Mouse (Mus musculus) hindbrain, embryonic 16.5 days (tissue): ENCODE measurements around the gene Il17a. TPM values are rescaled to one million over a fixed set of nuclear protein-coding genes. Genes with fewer than 3 reads are reported as not detected.

Experiments
- ATAC-seq: fragments of 200-750 bp; cut with Nextera tagmentation; 2 replicates; pipeline ENCODE4 v1.8.0; 2017; ENCODE audit warnings: moderate TSS enrichment, moderate library complexity
- H3K27ac ChIP-seq: fragments of 300-500 bp; sonication (generic); 2 replicates; pipeline ENCODE4 v1.5.1; 2014; ENCODE audit warnings: low read depth, mild to moderate bottlenecking, control low read depth, low read length, moderate library complexity
- H3K27me3 ChIP-seq: fragments of 300-500 bp; sonication (generic); replicated peaks from 2 replicates; pipeline ENCODE4 v1.6.1; 2014; ENCODE audit warnings: low read length; ENCODE audit not compliant: control insufficient read depth, insufficient read depth
- H3K36me3 ChIP-seq: fragments of 300-500 bp; sonication (generic); 2 replicates; pipeline ENCODE4 v1.6.1; 2014; ENCODE audit warnings: mild to moderate bottlenecking, low read length, moderate library complexity, mixed read lengths; ENCODE audit not compliant: control insufficient read depth, insufficient read depth
- H3K4me1 ChIP-seq: fragments of 300-500 bp; sonication (generic); 2 replicates; pipeline ENCODE4 v1.6.1; 2014; ENCODE audit warnings: low read depth, low read length; ENCODE audit not compliant: control insufficient read depth, insufficient read depth
- H3K4me2 ChIP-seq: fragments of 300-500 bp; sonication (generic); 2 replicates; pipeline ENCODE4 v1.6.1; 2014; ENCODE audit warnings: mild to moderate bottlenecking, low read length, control low read depth, moderate library complexity
- H3K4me3 ChIP-seq: fragments of 300-500 bp; sonication (generic); 2 replicates; pipeline ENCODE4 v1.5.1; 2014; ENCODE audit warnings: mild to moderate bottlenecking, low read length, control low read depth, moderate library complexity
- H3K9ac ChIP-seq: fragments of 300-500 bp; sonication (generic); 2 replicates; pipeline ENCODE4 v1.6.1; 2014; ENCODE audit warnings: low read depth, mild to moderate bottlenecking, control low read depth, low read length, moderate library complexity
- H3K9me3 ChIP-seq: fragments of 300-500 bp; sonication (generic); 2 replicates; pipeline ENCODE4 v1.6.1; 2014; ENCODE audit warnings: mild to moderate bottlenecking, low read length, moderate library complexity; ENCODE audit not compliant: control insufficient read depth
- WGBS: fragments of 180-500 bp; shearing (Covaris S2); extraction: QIAGEN DNeasy Blood & Tissue Kit; methylation state at CpG from one replicate; pipeline ENCODE4 v1.1.7; 2014; 5-methylcytosine and 5-hydroxymethylcytosine counted together
- polyA plus RNA-seq: library from polyadenylated mRNA; unstranded; fragments of >200 nt; fragmentation: Nextera tagmentation; extraction: Ambion mirVana; gene quantifications from 2 replicates; pipeline ENCODE4 v1.2.1, GENCODE M21; 2015

Gene Il17a
- not detected in 2 replicates for polyA plus RNA-seq

- no peaks in the 10 kb centered on the region for H3K4me1 ChIP-seq
- ATAC-seq = no peak
- no peaks in the 10 kb centered on the region for H3K36me3 ChIP-seq
Measured at GRCm38 (mm10) chr1:20730903-20731302, at the start of gene Il17a. Gene Il17a, plus strand, starts transcription at chr1:20730905.

DNA sequence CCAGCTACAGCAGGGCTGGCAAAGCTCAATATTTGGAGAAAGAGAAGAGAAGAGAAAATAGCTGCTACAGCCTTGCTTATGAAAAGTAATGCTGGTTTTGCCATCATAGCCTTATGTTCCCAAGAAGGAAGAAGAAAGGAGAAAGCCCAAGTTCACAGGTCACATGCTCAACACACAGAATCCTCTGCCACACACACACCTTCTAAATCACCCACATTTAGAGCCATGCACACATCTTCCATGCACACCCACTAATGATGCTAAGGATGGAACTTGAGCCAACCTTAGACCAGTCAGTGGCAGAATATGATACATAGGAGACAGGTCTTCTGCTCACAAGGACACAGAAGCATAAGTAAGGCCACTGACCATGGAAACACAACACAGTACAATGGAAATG lies 47.9 kb upstream of the Il17a start:
- no peaks in the 10 kb centered on the region for H3K4me1 ChIP-seq
- H3K4me3 ChIP-seq = no peak overlapping the region
- no peaks in the 10 kb centered on the region for H3K27me3 ChIP-seq
- no peaks in the 10 kb centered on the region for H3K36me3 ChIP-seq
- H3K9ac ChIP-seq = no peak overlapping the region
- H3K4me2 ChIP-seq = no peak overlapping the region
- no peak overlapping the region for H3K27ac ChIP-seq
- H3K9me3 ChIP-seq = no peaks in the 10 kb centered on the region
- no peak for ATAC-seq

More at GRCm38 (mm10) chr1:20730903-20731302, at the start of gene Il17a:
- 0 out of 2 replicates have a peak, but pooled peaks cover 2% of the 10 kb centered on the region for H3K9me3 ChIP-seq
- H3K9ac ChIP-seq = no peak within 1 kb of the TSS
- no peaks in the 10 kb centered on the region for H3K27me3 ChIP-seq
- 95% methylated on average over 10 of the region's 10 CpGs for WGBS
- H3K4me2 ChIP-seq = no peak within 1 kb of the TSS
- H3K4me3 ChIP-seq = no peak within 1 kb of the TSS
- H3K27ac ChIP-seq = no peak within 1 kb of the TSS

DNA sequence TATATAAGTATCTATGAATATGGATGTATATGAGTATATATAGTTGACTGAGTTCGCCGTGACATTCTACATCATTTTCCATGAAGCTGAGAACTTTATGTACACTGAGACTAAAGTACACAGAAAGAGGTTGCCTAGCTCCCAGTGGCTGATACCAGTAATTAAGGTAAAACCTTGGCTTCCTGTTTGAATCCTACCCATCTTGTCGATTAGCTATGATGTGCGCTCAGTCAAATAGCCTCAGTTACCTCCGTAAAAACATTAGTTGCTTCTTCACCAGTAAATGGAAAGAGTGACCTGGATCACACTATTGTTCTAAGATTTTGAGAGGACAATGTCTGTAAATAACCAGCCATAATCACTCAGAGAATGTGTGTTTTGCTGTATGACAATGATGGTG lies 47.3 kb upstream of the Il17a start:
- Histone ChIP-seq H3K36me3 (no peaks in the 10 kb centered on the region), H3K4me1 (no peaks in the 10 kb centered on the region), H3K9ac (no peak overlapping the region), H3K4me3 (no peak overlapping the region), H3K27ac (no peak overlapping the region), H3K27me3 (no peaks in the 10 kb centered on the region), H3K4me2 (no peak overlapping the region), H3K9me3 (no peaks in the 10 kb centered on the region)
- 94% methylated on average over 5 of the region's 5 CpGs for WGBS
- no peak for ATAC-seq

DNA sequence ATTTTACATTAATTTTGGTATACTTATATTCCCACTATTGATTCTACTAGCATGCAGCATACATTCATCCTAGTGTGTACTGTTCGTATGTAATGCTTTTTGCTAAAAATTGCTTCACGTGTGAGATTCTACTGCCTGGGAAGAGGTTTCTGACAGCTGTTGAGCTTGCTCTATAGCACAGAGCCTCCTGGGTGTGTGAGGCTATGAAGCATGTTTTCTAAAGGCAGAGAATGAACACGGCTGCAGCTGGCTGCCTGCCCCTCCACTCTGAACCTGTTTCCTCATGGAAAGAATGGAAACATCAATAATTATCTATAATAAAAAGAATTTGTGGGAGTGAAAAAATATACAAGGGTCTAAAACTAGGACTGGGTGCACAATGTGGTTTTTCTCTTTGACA lies 46.9 kb upstream of the Il17a start:
- Histone ChIP-seq H3K9ac (no peak overlapping the region), H3K36me3 (no peaks in the 10 kb centered on the region), H3K4me3 (no peak overlapping the region), H3K4me2 (no peak overlapping the region), H3K27ac (no peak overlapping the region), H3K4me1 (no peaks in the 10 kb centered on the region), H3K27me3 (no peaks in the 10 kb centered on the region), H3K9me3 (no peaks in the 10 kb centered on the region)
- ATAC-seq = no peak
- WGBS = 79% methylated on average over 3 of the region's 3 CpGs

- WGBS = 88% methylated on average over 3 of the region's 3 CpGs
- Histone ChIP-seq H3K27ac (no peak overlapping the region), H3K4me1 (no peaks in the 10 kb centered on the region), H3K36me3 (no peaks in the 10 kb centered on the region), H3K9me3 (no peaks in the 10 kb centered on the region), H3K4me2 (no peak overlapping the region), H3K4me3 (no peak overlapping the region), H3K9ac (no peak overlapping the region), H3K27me3 (no peaks in the 10 kb centered on the region)
- ATAC-seq = no peak
Measured at GRCm38 (mm10) chr1:20684403-20684802, 46.3 kb upstream of the Il17a start.

- ATAC-seq = no peak
- no peak overlapping the region for H3K4me2 ChIP-seq
- H3K27ac ChIP-seq = no peak overlapping the region
- no peak overlapping the region for H3K9ac ChIP-seq
- no peaks in the 10 kb centered on the region for H3K36me3 ChIP-seq
- 94% methylated on average over 2 of the region's 2 CpGs for WGBS
- H3K27me3 ChIP-seq = no peaks in the 10 kb centered on the region
- H3K9me3 ChIP-seq = no peaks in the 10 kb centered on the region
- no peak overlapping the region for H3K4me3 ChIP-seq
- H3K4me1 ChIP-seq = no peaks in the 10 kb centered on the region
Measured at GRCm38 (mm10) chr1:20685393-20685792, 45.3 kb upstream of the Il17a start.

DNA sequence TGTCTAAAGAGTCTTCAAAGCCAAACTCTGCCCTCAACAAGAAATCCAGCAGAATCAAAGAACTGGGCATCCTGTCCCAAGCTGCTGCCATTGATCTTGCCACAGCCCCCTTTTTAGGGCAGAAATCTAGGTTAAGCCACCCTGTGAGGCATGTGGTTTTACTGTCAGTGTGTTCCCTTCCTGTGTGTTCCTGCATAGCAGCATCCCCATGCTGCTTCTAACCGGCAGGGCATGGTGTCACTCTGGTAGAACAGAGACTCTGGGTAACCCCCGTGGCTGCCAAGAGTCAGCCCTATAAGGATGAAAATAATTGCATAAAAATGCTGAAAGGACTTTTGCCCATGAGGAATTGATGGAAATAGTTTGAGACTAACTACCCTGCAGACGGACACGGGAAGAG lies 44.8 kb upstream of the Il17a start:
- Histone ChIP-seq H3K27ac (no peak overlapping the region), H3K4me2 (no peak overlapping the region), H3K4me1 (no peaks in the 10 kb centered on the region), H3K4me3 (no peak overlapping the region), H3K27me3 (no peaks in the 10 kb centered on the region), H3K9me3 (no peaks in the 10 kb centered on the region), H3K36me3 (no peaks in the 10 kb centered on the region), H3K9ac (no peak overlapping the region)
- 80% methylated on average over 4 of the region's 4 CpGs for WGBS
- no peak for ATAC-seq

- H3K27me3 ChIP-seq = no peaks in the 10 kb centered on the region
- H3K27ac ChIP-seq = no peak overlapping the region
- WGBS = 96% methylated on average over 8 of the region's 8 CpGs
- H3K9ac ChIP-seq = no peak overlapping the region
- H3K9me3 ChIP-seq = no peaks in the 10 kb centered on the region
- H3K4me2 ChIP-seq = no peak overlapping the region
- ATAC-seq = no peak
- no peaks in the 10 kb centered on the region for H3K4me1 ChIP-seq
- no peak overlapping the region for H3K4me3 ChIP-seq
- no peaks in the 10 kb centered on the region for H3K36me3 ChIP-seq
Measured at GRCm38 (mm10) chr1:20691336-20691735, 39.4 kb upstream of the Il17a start.

DNA sequence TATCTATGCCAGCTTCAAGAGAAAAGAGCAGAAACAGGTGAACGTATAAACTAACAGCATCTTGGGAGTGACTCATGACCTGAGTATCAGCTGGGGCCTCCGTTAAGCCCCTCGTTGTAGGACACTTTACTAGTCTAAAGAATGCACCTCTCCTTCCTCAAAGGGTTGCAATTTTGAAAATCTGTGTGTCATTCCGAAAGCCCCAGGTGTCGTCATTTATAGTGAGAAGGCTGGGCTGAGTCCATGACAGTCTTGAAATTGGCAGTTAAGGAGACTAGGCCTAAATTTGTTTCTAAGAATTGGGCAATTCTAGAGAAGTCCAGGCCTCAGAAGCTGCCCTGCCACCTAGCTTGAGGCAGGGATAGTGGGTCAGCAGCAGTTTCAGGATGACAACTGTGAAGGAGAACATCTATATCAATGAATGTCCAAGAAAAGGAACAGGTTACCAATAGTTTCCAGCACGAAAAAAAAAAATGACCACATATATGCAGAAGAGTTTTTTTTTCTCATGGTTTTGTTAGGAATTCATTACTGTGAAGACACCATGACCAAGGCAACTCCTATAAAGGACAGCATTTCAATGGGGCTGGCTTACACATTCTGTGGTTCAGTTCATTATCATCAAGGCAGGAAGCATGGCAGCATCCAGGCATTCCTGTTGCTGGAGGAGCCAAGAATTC lies 36.9 kb upstream of the Il17a start:
- H3K4me3 ChIP-seq = no peak overlapping the region
- H3K27ac ChIP-seq = no peak overlapping the region
- no peak overlapping the region for H3K4me2 ChIP-seq
- no peak overlapping the region for H3K9ac ChIP-seq
- no peaks in the 10 kb centered on the region for H3K36me3 ChIP-seq
- H3K9me3 ChIP-seq = no peaks in the 10 kb centered on the region
- no peaks in the 10 kb centered on the region for H3K27me3 ChIP-seq
- WGBS = 90% methylated on average over 6 of the region's 6 CpGs
- H3K4me1 ChIP-seq = no peaks in the 10 kb centered on the region
- no peak for ATAC-seq

DNA sequence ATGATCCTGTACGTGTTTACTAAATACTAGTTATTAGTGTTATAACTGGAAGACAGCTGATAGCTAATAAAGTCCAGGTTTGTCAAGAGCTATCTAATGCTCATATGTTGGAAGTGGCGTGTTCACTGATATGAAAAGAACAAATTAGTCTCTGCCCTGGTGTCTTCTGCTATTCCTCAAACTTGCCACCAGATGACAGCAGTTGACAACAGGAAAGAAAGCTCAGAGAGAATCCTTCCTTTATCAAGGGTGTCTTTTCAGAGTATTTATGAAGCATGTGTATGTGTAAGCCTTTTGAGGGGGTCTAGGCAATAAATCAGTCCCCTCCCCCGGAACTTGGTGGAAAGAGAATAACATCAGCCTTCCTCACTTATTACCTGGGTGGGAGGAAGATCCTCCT lies 30.7 kb upstream of the Il17a start:
- ATAC-seq = no peak
- H3K9me3 ChIP-seq = no peaks in the 10 kb centered on the region
- H3K4me1 ChIP-seq = no peaks in the 10 kb centered on the region
- H3K9ac ChIP-seq = no peak overlapping the region
- H3K4me3 ChIP-seq = no peak overlapping the region
- 75% methylated on average over 3 of the region's 3 CpGs for WGBS
- no peaks in the 10 kb centered on the region for H3K27me3 ChIP-seq
- no peaks in the 10 kb centered on the region for H3K36me3 ChIP-seq
- H3K27ac ChIP-seq = no peak overlapping the region
- H3K4me2 ChIP-seq = no peak overlapping the region
